Mouse (Mus musculus) frontal cortex, adult 2 months (tissue): ENCODE measurements around the gene Sept9. TPM values are rescaled to one million over a fixed set of nuclear protein-coding genes. Genes with fewer than 3 reads are reported as not detected.

Experiments used
- DNase-seq, 2 experiments: peaks; one replicate each; pipeline ENCODE4 v3.0.0; 2022; ENCODE audit warnings: low spot score in 1 of 2; ENCODE audit errors: extremely low spot score in 1 of 2
- polyA plus RNA-seq: library from polyadenylated mRNA; depleted of rRNA; stranded (reverse); fragments of >200 nt; gene quantifications from 2 replicates; pipeline ENCODE4 v1.2.3, GENCODE M21; 2012

The Sept9 gene
- polyA plus RNA-seq, 1 experiment = 33.4 TPM

DNA sequence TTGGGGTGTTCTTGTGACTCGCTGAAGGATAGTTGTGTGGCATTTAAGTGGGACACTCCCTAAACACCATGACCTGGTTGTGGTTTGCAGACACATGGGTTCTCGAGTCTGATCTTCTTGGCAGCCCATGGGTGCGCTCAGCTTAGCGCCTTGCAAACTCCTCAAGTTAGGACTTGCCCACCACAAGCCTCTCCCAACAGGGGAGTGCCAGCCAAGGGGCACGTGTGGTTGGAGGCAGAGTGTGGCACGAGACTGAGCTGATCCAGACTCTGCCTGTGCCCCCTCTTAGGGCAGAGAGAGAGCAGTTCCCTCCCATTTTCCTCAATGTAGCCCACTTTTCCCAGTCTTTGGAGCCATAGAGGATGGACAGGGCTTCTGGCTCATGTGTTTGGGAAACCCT, 18.6 kb downstream of the Sept9 start:
- DNase-seq = no peak

DNA sequence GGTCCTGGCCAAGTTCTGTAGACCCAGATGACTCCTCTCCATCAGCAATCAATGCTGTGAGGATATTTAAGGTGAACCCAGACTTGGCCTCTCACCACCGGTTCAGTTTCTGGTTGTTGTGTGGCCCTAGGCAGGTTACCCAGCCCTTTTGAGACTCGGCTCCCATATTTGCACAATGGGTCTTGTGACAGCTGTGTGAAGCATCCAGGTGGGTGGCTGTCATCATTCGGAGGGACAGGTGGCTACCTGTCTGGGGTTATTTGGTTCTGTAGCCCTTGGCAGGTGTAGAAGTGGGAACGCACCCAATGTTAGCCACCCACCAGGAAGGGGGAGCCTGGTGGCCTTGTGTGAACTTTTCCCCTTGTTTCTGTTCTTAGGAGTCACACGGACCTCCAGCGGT, 19.0 kb downstream of the Sept9 start:
- no peak for DNase-seq

DNA sequence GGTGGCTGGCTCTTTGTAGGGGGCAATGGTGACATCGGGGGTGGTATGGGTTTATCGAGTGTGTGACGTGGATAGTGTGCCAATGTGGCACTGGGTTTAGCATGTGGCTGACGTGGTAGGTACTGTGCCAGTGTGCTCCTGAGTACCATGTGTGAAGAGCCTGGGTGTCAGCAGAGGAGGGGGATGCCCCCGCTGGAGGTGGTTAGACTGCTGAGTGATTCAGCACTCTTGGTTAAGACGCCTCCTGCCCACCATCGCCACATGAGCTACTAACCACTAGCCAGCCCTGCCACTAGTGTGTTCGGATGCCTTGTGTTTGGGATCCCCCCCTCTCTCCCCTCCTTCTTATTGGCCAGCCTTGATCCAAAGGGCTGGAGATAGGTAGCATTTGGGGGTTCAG, 21.3 kb downstream of the Sept9 start:
- DNase-seq = no peak

GRCm38 (mm10) chr11:117221182-117221581, 21.7 kb downstream of the Sept9 start:
- no peak for DNase-seq

GRCm38 (mm10) chr11:117222899-117223298, 23.4 kb downstream of the Sept9 start:
- DNase-seq = no peak

DNA sequence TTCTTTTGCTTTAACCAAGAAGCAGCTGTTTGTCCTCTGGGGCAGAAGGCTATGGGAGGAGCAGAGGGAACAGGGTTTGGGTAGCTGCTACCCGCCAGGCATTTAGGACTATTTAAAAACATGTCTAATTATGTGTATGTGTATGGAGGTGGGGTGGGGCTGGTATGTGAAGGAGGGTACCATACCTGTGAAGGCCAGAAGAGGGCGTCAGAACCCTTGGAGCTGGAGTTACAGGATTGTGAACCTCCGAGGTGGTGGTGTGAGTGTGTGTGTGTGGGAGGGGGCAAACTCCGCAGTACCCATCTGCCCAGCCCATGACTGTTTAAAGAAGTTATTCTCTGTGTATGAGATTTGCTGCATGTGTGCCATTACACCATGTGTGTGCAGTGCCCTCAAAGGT, 25.3 kb downstream of the Sept9 start:
- no peak for DNase-seq

DNA sequence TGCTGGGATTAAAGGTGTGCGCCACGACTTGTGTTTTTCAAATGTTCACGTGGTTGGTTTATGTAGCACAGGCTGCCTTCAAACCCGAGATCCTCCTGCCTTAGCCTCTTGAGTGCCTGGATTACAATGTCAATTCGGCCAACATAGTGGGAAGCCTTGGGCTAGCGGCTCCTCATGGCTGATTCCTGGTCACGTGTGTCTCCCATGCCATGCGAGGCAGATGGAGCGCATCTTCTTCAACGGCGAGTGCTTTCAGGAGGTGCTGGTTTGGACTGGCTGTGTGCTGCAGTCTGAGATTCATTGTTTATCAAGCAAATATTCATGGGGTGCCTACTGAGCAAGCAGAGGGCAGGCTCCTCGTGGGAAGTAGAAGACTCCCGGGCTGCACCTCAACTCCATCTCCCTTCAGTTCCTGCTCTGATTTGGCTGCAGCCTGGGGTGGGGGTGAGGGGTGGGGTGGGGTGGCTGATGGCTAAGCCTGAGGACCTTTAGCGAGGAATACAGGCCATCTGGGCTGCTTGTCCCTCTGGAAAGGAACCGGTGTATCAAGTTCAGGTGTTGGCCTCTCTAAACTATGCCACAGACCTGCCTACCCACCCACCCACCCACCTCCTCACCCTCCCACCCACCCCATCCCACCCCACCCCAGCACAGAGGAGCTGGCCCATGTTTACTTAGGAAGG, 26.2 kb downstream of the Sept9 start:
- no peak for DNase-seq

- no peak for DNase-seq
Measured at GRCm38 (mm10) chr11:117226214-117226535, 26.7 kb downstream of the Sept9 start.

GRCm38 (mm10) chr11:117228139-117228538, 28.7 kb downstream of the Sept9 start:
- peak in 1 of 2 experiments; percentile 39 for DNase-seq

DNA sequence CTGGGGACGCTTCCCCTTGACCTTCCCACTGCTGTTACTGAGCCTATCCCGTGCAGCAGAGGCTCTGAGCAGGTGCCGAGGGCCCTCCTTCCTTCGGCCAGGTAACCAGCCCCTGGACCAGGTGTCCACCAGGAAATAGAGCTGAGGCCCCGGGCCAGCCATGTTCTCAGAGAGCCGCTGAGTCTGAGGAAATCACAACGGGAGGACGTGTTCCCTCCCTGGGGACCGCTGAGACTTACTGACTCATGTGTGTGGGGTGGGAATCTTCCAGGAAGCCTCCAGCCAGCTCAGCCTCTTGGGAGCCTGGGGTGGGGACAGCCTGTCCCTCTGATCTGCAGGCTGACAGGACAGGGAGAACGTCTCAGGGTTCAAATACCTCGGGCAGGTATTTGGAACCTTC, 32.1 kb downstream of the Sept9 start:
- DNase-seq = no peak

- DNase-seq = peak in 1 of 2 experiments; percentile 49
Measured at GRCm38 (mm10) chr11:117232032-117232431, 32.6 kb downstream of the Sept9 start.

- no peak for DNase-seq
Measured at GRCm38 (mm10) chr11:117232886-117233458, 33.5 kb downstream of the Sept9 start.

- DNase-seq = no peak
Measured at GRCm38 (mm10) chr11:117233818-117234217, 34.4 kb downstream of the Sept9 start.

GRCm38 (mm10) chr11:117235086-117235897, 35.8 kb downstream of the Sept9 start:
- no peak for DNase-seq

DNA sequence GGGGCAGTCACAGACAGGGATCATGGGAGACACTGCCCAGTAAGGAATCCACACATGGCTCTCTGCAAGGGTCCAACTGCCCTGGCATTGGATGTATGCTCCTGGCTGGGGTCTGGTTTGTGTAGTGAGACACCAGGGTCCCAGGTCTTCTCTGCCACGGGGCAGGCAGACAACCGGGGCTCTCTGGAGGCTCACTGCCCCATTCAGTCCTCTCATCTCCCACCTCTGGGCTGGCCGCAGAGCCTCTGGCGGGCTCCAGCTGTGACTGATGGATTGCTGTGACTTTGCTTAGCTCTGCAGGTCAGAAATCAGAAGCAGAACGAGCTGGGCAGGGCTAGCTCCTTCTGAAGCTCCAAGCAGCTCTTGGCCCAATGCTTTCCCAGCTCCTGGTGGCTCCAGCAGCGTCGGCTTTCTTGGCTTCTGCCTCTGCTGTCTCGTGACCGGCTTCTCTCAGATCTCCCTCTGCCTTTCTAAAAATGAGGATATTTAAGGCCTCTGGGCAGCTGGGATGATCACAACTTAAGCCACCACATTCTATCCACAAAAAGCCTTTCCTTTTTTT, 36.5 kb downstream of the Sept9 start:
- DNase-seq = no peak

- DNase-seq = peak; percentile 82 to 99
Measured at GRCm38 (mm10) chr11:117238169-117238568, 38.7 kb downstream of the Sept9 start.

GRCm38 (mm10) chr11:117239617-117240016, 40.2 kb downstream of the Sept9 start:
- DNase-seq = peak in 1 of 2 experiments; percentile 59

DNA sequence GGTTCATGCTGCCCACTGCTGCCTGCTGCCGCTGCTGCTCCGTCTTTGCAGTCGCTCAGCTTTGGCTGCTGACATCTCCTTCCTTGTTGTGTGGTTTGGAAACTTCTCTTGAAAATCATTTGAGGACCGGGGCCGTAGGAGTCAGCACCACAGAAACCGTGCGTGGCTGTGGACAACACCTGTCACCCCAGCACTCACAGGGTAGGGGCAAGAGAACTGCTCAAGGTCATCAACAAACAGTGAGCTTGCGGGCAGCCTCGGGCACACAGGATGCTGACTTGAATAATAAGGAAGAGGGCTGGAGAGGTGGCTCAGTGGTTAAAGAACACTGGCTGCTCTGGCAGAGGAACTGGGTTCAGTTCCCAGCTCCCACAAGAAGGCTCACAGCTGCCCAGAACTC, 40.9 kb downstream of the Sept9 start:
- no peak for DNase-seq

- DNase-seq = no peak
Measured at GRCm38 (mm10) chr11:117240861-117241738, 41.6 kb downstream of the Sept9 start.

GRCm38 (mm10) chr11:117242339-117243084, 43.1 kb downstream of the Sept9 start:
- no peak for DNase-seq
